Mouse (Mus musculus): ENCODE data around the gene Golga7b.

DNA sequence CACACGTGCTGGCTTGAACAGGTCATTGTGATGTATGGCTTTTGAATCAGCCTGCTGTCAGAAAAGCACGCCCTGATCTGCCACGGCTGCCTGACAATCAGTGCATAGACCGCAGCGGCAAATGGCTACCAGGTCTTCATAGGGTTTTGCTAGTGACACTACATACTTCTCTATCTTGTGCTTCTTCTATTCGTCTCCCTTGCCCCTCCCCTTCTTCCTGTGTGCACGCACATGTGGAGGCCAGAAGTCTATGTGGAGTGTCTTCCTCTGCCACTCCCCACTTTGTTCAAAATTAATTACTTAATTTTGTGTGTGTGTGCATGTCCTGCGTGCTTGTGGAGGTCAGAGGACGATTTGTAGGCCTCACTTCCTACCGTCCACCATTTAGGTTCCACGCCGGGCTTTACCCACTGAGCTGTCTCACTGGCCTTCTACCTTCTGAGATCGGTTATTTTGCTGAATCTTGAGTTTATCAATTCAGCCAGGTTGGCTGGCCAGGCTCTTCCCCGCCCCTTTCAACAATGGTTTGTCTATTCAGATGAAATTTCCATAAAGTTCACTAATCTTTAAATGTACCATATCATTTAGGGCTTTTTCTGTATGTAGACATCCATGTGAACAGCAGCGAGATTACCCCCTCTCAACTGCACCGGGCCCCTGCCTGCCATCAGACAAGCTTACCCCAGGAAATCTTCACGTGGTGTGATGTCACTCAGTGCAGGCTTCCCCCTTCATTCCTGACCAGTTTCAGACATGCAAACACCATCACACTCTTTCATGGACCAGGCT, 17.7 kb upstream of the Golga7b start:
- TF ChIP-seq CTCF (IDR thresholded peaks at IDR 0.05; ENCODE audit: control insufficient read depth, insufficient read depth, low read length) (no peak), POLR2A (IDR thresholded peaks at IDR 0.05; ENCODE audit: borderline replicate concordance, control insufficient read depth, low read depth, low read length) (no peak)

Data from bone marrow, adult 2 months (tissue).